Mouse (Mus musculus) ES-E14 (cell line): ENCODE measurements at regions not wholly inside any gene's neighbourhood (a gene's known extent, or its start where the extent isn't known, plus 50 kb on each side); places are given as distances from the start of the nearest gene placed in this dataset.

Source experiments
- CHD2 ChIP-seq: IDR thresholded peaks from 2 replicates; pipeline ENCODE4 v1.6.1; 2014; ENCODE audit warnings: mild to moderate bottlenecking, low read depth, low read length, inconsistent platforms
- MAFK ChIP-seq: IDR thresholded peaks from 2 replicates; pipeline ENCODE4 v1.6.1; 2014; ENCODE audit warnings: mild to moderate bottlenecking, low read depth, low read length, inconsistent platforms; ENCODE audit not compliant: insufficient read depth
- ZNF384 ChIP-seq: IDR thresholded peaks from 2 replicates; pipeline ENCODE4 v1.6.1; 2012; ENCODE audit warnings: low read depth, low read length, inconsistent platforms

DNA sequence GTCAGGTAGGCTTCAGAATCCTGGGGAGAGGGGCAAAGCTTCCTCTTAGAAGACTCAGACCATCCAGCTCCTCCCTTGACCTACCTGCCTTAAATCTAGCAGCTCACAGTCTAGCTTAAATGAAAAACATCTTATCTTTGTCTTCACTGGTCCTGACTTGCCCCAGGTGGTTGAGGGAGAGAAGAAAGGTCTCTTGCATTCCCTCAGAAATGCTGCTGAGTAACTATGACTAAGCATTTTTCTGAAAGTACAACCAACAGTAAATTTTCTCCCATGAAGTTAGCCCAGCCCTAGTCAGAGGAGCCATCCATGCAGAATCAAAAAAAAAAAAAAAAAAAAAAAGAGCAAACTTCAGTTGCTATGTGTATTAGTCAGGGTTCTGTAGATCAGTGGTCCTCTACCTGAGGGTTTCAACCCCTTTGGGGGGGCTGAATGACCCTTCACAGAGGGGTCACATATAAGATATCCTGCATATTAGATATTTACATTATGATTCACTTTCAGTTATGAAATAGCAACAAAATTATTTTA lies 98.6 kb downstream of the Apob start:
- no peak for TF ChIP-seq ZNF384
- TF ChIP-seq CHD2, result no peak
- peak; percentile 90 for TF ChIP-seq MAFK
